Mouse (Mus musculus) hindbrain, embryonic 11.5 days (tissue): ENCODE results near the gene Lrrtm3. TPM values are rescaled to one million over a fixed set of nuclear protein-coding genes. Genes with fewer than 3 reads are reported as not detected.

ENCODE experiments used
- ATAC-seq: fragments of 200-750 bp; cut with Nextera tagmentation; 2 replicates; pipeline ENCODE4 v1.8.0; 2017; ENCODE audit warnings: mild to moderate bottlenecking, moderate TSS enrichment, moderate library complexity; ENCODE audit not compliant: low FRiP score
- DNase-seq: peaks from one replicate; pipeline ENCODE4 v3.0.0-alpha.2; 2015; ENCODE audit warnings: low spot score
- H3K27ac ChIP-seq: fragments of 300-500 bp; sonication (generic); 2 replicates; pipeline ENCODE4 v1.5.1; 2014; ENCODE audit warnings: mild to moderate bottlenecking, low read depth, low read length
- H3K27me3 ChIP-seq: fragments of 300-500 bp; sonication (generic); 2 replicates; pipeline ENCODE4 v1.6.1; 2014; ENCODE audit warnings: mild to moderate bottlenecking, low read length, moderate library complexity, mixed read lengths; ENCODE audit not compliant: control insufficient read depth, insufficient read depth
- H3K36me3 ChIP-seq: fragments of 300-500 bp; sonication (generic); 2 replicates; pipeline ENCODE4 v1.6.1; 2014; ENCODE audit warnings: mild to moderate bottlenecking, low read length, moderate library complexity, mixed read lengths; ENCODE audit not compliant: control insufficient read depth, insufficient read depth
- H3K4me1 ChIP-seq: fragments of 300-500 bp; sonication (generic); replicated peaks from 2 replicates; pipeline ENCODE4 v1.6.1; 2014; ENCODE audit warnings: low read length, mixed read lengths; ENCODE audit not compliant: control insufficient read depth, insufficient read depth
- H3K4me2 ChIP-seq: fragments of 300-500 bp; sonication (generic); replicated peaks from 2 replicates; pipeline ENCODE4 v1.6.1; 2014; ENCODE audit warnings: mild to moderate bottlenecking, low read depth, low read length
- H3K4me3 ChIP-seq: fragments of 300-500 bp; sonication (generic); 2 replicates; pipeline ENCODE4 v1.5.1; 2014; ENCODE audit warnings: low read depth, low read length
- H3K9ac ChIP-seq: fragments of 300-500 bp; sonication (generic); 2 replicates; pipeline ENCODE4 v1.6.1; 2014; ENCODE audit warnings: low read depth, low read length
- H3K9me3 ChIP-seq: fragments of 300-500 bp; sonication (generic); 2 replicates; pipeline ENCODE4 v1.6.1; 2016; ENCODE audit warnings: low read length; ENCODE audit not compliant: control insufficient read depth
- WGBS: fragments of 180-500 bp; shearing (Covaris S2); extraction: QIAGEN DNeasy Blood & Tissue Kit; methylation state at CpG from one replicate; pipeline ENCODE4 v1.1.7; 2014; 5-methylcytosine and 5-hydroxymethylcytosine counted together
- polyA plus RNA-seq: library from polyadenylated mRNA; unstranded; fragments of >200 nt; fragmentation: Nextera tagmentation; extraction: Ambion mirVana; gene quantifications from 2 replicates; pipeline ENCODE4 v1.2.1, GENCODE M21; 2014

Lrrtm3 gene
- polyA plus RNA-seq: 5.7 and 9.1 TPM in 2 replicates

DNA sequence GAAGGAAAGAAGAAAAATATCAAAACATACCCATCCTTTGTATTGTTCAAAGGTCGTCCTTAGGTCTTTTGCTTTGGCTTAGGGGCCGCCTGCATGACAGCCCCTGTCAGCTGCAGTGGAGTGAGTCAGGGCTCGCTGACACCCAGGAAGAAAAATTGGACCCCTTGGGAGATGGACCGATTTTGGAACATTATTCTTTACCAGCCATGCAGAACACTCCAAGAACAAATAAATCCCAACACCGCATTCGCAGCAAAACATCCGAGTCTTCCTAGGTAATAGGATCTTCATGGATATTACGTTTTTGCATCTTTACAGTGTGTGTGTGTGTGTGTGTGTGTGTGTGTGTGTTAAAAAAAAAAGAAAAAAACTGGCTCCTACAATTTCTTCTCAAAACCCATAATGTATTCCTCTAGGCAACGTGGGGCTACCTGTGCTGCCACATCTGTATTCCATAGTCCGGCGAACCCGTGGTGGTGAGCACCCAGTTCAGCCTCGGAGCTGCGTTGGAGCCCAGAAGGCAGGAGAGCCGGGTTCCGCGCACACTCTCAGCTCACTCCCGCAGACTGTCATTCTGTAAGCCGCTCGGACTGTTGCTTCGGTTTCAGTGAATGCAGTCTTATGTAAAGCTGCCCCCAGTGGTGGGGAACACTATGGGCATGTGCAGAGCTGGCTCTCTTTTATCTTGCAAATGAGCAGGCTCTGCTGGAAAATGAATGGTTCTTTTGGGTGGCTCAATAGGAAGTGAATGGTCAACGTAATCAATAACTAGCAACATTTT is at the start of gene Lrrtm3:
Gene Lrrtm3 (minus strand): TSS at position 598 of the 781 bp plus-strand sequence.
- Histone ChIP-seq H3K4me1 (no peaks in the 10 kb centered on the region; the same call in 1 of the 2 replicates), H3K9ac (no peak within 1 kb of the TSS), H3K27me3 (peaks cover 6% of the 10 kb centered on the region), H3K4me3 (peak within 1 kb of the TSS; percentile 27), H3K4me2 (peak within 1 kb of the TSS; percentile 51), H3K9me3 (no peaks in the 10 kb centered on the region), H3K27ac (peak within 1 kb of the TSS; percentile 34; the same call in 1 of the 2 replicates), H3K36me3 (no peaks in the 10 kb centered on the region)
- DNase-seq: peak; percentile 82
- peak; percentile 89 for ATAC-seq
- under 1% methylated on average over 22 of the region's 22 CpGs for WGBS

DNA sequence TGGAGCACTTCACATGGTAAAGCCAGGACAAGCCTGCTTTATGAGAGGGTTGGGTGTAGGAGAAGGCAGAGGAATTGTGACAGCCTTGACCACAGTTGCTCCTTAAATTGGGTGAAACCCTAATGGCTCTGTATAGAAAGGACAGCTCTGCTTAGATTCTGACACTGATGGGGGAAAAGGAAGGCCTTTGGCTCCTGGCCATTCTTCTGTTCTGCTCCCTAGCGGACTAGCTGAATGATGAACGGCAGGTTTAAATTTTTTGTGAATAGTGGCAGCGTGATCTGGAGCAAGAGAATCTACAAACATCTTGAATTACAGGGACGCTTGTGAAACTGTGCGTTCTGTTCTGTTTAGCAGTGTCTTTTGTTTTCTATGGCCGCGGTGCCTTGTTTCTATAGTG is 45.4 kb upstream of the Lrrtm3 start:
- 30% methylated on average over 7 of the region's 7 CpGs for WGBS
- DNase-seq: no peak
- no peak overlapping the region for H3K4me2 ChIP-seq

DNA sequence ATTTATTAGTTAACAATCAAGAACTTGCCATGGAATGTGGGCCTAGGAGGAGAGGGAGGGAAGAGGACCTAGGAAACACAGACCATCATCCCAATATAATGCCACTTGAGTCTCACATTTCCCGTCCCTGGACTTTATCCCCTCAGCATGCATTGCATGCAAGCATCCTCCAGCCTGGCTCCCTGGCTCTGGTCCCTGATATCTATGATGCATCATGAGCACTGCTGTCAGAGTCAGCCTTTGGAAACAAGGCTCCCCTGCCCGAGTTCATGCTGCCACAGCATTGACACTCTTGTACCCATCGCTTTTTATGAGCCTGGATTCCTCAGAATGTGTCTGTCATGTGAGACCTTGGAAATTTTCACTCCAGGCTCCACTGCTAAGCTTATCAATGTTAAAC is 43.4 kb upstream of the Lrrtm3 start:
- Histone ChIP-seq H3K9ac (no peak overlapping the region), H3K9me3 (no peaks in the 10 kb centered on the region), H3K27me3 (no peaks in the 10 kb centered on the region), H3K4me1 (no peaks in the 10 kb centered on the region), H3K27ac (no peak overlapping the region), H3K36me3 (no peaks in the 10 kb centered on the region), H3K4me2 (no peak overlapping the region), H3K4me3 (no peak overlapping the region)
- DNase-seq (no peak), ATAC-seq (no peak)
- WGBS: 84% methylated on average over 3 of the region's 3 CpGs

More for the DNA sequence above, 45.4 kb upstream of the Lrrtm3 start:
- Histone ChIP-seq H3K27ac (no peak overlapping the region), H3K4me3 (no peak overlapping the region), H3K9ac (no peak overlapping the region), H3K27me3 (no peaks in the 10 kb centered on the region), H3K4me1 (no peaks in the 10 kb centered on the region), H3K9me3 (no peaks in the 10 kb centered on the region), H3K36me3 (no peaks in the 10 kb centered on the region)
- ATAC-seq: no peak

DNA sequence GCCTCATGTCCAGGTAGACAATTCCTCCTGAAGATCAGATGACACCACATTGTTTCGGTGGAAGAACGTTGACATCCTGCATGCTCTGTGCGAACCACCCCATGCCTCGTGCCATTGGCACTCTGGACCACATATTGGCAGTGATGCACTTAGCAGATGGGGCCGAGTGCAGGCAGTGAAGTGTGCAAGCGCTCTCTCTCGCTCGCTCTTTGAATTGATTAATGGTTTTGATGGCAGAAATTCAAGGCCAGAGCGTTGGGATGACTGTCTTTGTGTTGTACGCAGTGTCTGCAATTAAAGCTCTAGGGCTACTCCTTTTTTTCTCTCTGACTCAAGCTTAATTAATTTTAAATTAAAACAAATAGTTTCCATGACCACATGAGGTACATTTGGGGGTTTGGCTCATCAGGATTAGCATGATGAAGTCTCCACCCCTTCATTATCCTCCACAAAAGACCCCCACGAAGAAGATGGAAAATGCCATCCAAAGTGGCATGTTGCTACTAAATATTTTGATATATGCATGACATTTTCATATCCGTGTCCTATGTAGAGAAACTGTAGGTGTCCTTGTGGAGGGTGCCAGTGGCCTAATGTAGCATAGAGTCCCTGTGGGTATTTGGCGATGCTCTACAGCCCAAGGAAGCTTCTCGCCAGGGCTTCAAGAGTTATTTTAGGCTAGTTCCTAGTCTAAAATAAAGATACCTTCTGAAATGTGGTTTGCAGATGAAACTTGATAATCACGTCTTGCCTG is 40.5 kb upstream of the Lrrtm3 start:
- 85% methylated on average over 15 of the region's 15 CpGs for WGBS
- no peak for DNase-seq
- Histone ChIP-seq H3K36me3 (no peaks in the 10 kb centered on the region), H3K4me2 (no peak overlapping the region), H3K27ac (no peak overlapping the region), H3K27me3 (no peaks in the 10 kb centered on the region), H3K4me1 (no peaks in the 10 kb centered on the region), H3K4me3 (no peak overlapping the region), H3K9me3 (no peaks in the 10 kb centered on the region), H3K9ac (no peak overlapping the region)
- peak; percentile 61; the same call in 1 of the 2 replicates for ATAC-seq

DNA sequence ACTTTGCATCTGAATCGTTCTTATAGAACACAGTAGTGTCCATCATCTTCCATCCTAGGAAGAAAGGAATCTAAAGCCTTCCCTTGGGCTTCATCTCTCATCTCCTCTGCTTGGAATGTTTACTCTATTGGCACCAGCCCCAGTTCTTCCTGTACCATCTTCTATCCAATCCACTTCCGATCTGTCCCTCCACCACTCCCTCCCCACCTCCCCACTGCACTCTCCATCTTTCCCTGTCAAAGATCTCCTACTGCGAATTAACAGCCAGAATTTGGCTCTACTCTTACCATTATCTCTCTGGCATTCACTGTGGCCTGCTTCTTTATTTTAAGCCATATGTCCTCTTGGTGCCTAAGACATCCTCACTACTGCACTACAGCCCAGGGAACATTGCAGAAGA is 28.8 kb upstream of the Lrrtm3 start:
- Histone ChIP-seq H3K27me3 (no peaks in the 10 kb centered on the region), H3K36me3 (no peaks in the 10 kb centered on the region), H3K4me3 (no peak overlapping the region), H3K27ac (no peak overlapping the region), H3K9me3 (no peaks in the 10 kb centered on the region), H3K4me2 (no peak overlapping the region), H3K9ac (no peak overlapping the region), H3K4me1 (no peaks in the 10 kb centered on the region)
- 76% methylated on average over 3 of the region's 3 CpGs for WGBS
- ATAC-seq (no peak), DNase-seq (no peak)

DNA sequence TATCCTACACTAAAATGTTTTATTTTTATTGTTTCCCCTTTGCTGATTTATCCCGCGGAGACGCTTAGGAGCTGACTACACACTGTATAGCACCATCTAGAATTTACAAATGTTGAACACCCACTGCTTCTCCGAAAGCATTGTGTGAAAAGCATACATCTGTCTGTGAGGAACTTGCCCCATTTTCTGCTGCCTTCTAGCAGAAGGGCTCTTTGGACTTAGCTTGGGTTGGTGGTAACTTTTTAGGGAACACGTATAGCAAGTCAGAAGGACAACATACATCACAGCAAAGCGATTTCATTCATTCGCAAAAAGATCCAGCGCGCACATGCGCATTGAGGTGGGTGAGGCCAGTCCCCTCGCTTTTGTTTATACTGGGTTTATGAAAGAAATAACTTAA is 25.2 kb upstream of the Lrrtm3 start:
- Histone ChIP-seq H3K4me1 (no peaks in the 10 kb centered on the region), H3K9ac (no peak overlapping the region), H3K27ac (no peak overlapping the region), H3K27me3 (no peaks in the 10 kb centered on the region), H3K36me3 (no peaks in the 10 kb centered on the region), H3K4me3 (no peak overlapping the region), H3K9me3 (no peaks in the 10 kb centered on the region), H3K4me2 (no peak overlapping the region)
- no peak for ATAC-seq
- DNase-seq: no peak
- 94% methylated on average over 11 of the region's 11 CpGs for WGBS

DNA sequence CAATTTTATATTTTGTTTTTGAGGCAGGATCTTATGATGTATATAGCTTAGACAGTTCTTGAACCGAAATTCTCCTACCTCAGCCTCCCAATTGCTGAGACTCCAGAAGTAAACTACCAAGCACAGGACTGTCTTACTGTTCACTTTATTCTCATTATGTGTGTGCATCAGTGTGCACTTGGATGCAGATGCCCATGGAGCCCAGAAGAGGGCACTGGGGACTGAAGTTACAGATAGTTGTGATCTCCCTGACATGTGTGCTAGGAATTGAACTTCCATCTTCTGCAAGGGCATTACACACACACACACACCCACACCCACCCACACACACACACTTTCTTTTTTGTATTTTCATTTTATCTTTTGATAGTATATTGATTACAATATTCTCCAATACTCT is 6.5 kb upstream of the Lrrtm3 start:
- H3K36me3 ChIP-seq: no peaks in the 10 kb centered on the region
- no peaks in the 10 kb centered on the region for H3K9me3 ChIP-seq
- no peak overlapping the region for H3K4me3 ChIP-seq
- H3K4me1 ChIP-seq: no peaks in the 10 kb centered on the region
- no peak for ATAC-seq
- H3K9ac ChIP-seq: no peak overlapping the region
- H3K4me2 ChIP-seq: no peak overlapping the region
- WGBS: 86% methylated on average over 1 of the region's 1 CpGs
- no peak overlapping the region for H3K27ac ChIP-seq
- no peak for DNase-seq
- no peaks in the 10 kb centered on the region for H3K27me3 ChIP-seq

DNA sequence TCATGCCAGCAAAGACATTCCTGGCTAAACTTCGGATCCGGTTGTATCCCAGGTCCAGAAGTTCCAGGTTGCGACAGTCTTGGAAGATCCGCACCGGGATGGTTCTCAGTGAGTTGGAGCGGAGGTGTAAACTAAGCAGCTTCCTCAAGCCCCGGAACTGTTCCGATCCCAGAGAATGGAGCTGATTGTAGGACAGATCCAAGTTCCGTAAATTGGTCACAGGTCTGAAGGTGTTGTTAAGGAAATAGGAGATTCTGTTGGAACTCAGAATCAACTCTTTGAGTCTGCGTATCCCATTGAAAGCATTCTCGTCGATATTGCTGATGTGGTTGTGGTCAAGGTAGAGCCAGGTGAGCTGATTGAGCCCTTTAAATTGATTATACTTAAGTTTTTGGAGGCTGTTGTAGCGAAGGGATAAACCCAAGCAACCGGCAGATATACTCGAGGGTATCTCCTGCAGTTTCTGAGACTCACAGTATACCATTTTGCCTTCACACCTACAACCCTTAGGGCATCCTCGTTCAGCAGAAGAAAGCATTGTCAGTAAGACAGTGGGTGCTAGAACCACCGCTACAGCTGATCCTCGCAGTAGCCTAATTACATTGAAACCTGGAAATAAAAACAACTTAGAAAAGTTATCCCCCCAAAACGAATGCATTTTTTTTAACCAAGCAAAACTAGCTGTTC is 1.2 kb downstream of the Lrrtm3 start:
- H3K9me3 ChIP-seq: no peaks in the 10 kb centered on the region
- H3K36me3 ChIP-seq: no peaks in the 10 kb centered on the region
- no peaks in the 10 kb centered on the region; the same call in 1 of the 2 replicates for H3K4me1 ChIP-seq
- H3K4me3 ChIP-seq: peak overlapping the region; percentile 18; the same call in 1 of the 2 replicates
- ATAC-seq: no peak
- H3K4me2 ChIP-seq: peak overlapping the region; percentile 88
- WGBS: 18% methylated on average over 19 of the region's 19 CpGs
- H3K27me3 ChIP-seq: peaks cover 6% of the 10 kb centered on the region
- no peak overlapping the region for H3K27ac ChIP-seq
- H3K9ac ChIP-seq: no peak overlapping the region
- peak; percentile 15 for DNase-seq
